Mouse (Mus musculus) bone marrow, adult 2 months (tissue): Measurements from ENCODE around the gene Lyzl6.

Source experiments
- CTCF ChIP-seq: fragments of 200-500 bp; IDR thresholded peaks from 2 replicates; pipeline ENCODE4 v1.5.1; 2011; ENCODE audit warnings: low read length, control low read depth; ENCODE audit not compliant: control insufficient read depth, insufficient read depth
- POLR2A ChIP-seq: fragments of 200-500 bp; IDR thresholded peaks from 2 replicates; pipeline ENCODE4 v1.6.1; 2011; ENCODE audit warnings: low read depth, mild to moderate bottlenecking, control low read depth, low read length, borderline replicate concordance; ENCODE audit not compliant: control insufficient read depth

- TF ChIP-seq CTCF (no peak), POLR2A (no peak)
These were observed 23.9 kb upstream of the Lyzl6 start for GRCm38 (mm10) chr11:103662546-103662945.
